Mouse (Mus musculus): ENCODE data around the gene Utp14a. TPM values are rescaled to one million over a fixed set of nuclear protein-coding genes. Genes with fewer than 3 reads are reported as not detected.

Gene Utp14a
- polyA plus RNA-seq, 1 experiment from 2014 or later: 21.4 TPM

Other genes with a start within 250 kb of the Utp14a start
- 2.7 and 2.9 TPM in 2 replicates for gene Apln, start 222.0 kb upstream of the Utp14a start, polyA plus RNA-seq (2014; fragmentation: Nextera tagmentation; extraction: Ambion mirVana)
- gene Xpnpep2, start 148.1 kb upstream of the Utp14a start, polyA plus RNA-seq (2014; fragmentation: Nextera tagmentation; extraction: Ambion mirVana): 2.2 and 2.9 TPM in 2 replicates
- gene Sash3, start 110.4 kb upstream of the Utp14a start, polyA plus RNA-seq (2014; fragmentation: Nextera tagmentation; extraction: Ambion mirVana): 1.1 and 1.2 TPM in 2 replicates
- 3.6 and 3.7 TPM in 2 replicates for gene Zdhhc9, start 48.0 kb upstream of the Utp14a start, polyA plus RNA-seq (2014; fragmentation: Nextera tagmentation; extraction: Ambion mirVana)
- 4.2 and 4.7 TPM in 2 replicates for gene Bcorl1, start 84.5 kb downstream of the Utp14a start, polyA plus RNA-seq (2014; fragmentation: Nextera tagmentation; extraction: Ambion mirVana)
- 2.0 and 2.2 TPM in 2 replicates for gene Elf4, start 206.3 kb downstream of the Utp14a start, polyA plus RNA-seq (2014; fragmentation: Nextera tagmentation; extraction: Ambion mirVana)

Data from midbrain, embryonic 11.5 days (tissue).